Mouse (Mus musculus) NIH3T3 (cell line): ENCODE measurements at regions not wholly inside any gene's neighbourhood (a gene's known extent, or its start where the extent isn't known, plus 50 kb on each side); places are given as distances from the start of the nearest gene placed in this dataset.

Experiments
- DNase-seq: peaks from one replicate; pipeline ENCODE4 v3.0.0-alpha.2; 2012; ENCODE audit warnings: low read depth

DNA sequence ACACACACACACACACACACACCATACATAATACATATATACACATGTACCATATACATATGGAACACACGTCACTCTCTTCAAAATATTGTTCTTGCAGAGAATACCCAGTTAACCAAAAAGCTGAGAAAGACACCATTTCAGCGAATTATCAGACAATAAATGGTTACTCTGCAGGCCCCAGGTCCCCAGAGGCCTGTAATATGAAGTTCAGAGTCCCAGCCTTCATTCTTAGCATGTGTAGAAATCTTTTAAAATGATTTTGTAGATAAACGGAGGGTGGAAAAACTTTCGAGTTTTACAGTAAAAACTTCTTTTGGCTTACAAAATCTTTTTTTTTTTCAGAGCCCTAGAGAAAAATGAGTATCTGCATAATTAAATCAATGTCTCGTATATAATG, 58.7 kb upstream of the Sash1 start:
- peak; percentile 42 for DNase-seq

DNA sequence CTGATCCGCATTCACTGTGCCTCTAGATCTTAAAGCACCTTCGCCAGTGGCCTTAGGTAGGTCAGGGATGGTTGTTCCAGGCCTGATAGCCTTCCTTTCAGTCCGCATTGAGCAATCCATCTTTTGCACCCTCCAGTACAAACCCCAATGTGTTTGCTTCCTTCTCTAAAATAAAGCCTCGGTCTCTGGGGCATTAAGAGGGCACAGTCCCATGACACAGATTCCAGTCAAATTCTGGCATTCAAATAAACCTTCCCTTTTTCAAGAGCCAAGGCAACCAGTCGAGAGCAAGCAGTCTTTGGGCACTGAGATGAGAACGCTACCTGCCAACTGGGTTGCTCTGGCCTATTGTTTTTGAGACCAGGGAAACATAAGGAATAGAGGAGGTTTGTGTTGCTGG, 57.8 kb upstream of the Sash1 start:
- no peak for DNase-seq

DNA sequence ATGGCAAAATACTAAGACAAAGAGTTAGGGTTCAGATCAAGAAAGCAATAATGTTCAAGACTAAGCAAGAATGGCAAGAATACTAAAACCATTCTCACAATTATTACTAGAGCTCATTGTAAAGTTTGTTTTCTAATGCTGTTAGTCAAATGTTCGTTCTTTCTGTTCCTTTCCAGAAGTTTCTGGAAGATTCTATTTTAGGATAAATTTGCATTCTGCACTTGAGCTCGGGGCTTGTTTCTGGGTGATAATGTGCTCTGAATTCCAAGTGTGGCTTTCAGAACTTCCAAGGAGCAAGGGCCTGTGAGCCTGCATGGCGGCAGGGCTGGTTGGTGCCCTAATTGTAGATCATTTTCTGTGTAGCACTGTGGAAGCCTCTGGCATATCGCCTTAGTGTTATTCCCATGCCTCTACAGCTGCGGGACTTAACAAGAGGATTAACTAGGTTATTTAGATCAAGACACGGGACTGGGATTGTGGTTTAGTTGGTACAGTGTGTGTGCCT, 57.1 kb upstream of the Sash1 start:
- no peak for DNase-seq

DNA sequence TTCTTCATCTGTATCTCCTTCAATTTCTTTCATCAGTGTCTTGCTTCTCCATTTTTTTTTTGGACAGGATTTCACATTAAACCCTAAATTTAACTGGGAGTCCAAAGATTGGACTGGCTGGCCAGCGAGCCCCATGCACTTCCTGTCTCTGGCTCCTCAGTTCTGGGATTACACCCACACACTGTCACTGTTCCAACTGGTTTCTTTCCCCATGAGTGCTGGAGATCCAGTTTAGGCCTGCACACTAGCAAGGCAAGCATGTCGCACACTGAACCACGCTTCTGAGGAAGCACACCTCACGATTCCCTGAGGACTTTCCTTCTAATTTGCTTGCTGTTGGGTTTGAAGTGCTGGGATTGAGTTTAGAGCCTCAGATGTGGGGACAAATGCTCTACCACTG, 50.5 kb upstream of the Sash1 start:
- DNase-seq = peak; percentile 47
